Mouse (Mus musculus) midbrain, embryonic 13.5 days (tissue): Measurements from ENCODE around the gene Filip1l. TPM values are rescaled to one million over a fixed set of nuclear protein-coding genes. Genes with fewer than 3 reads are reported as not detected.
A peak's percentile ranks its signal among the peaks of the same experiment; 100 is the strongest.

Experiments used
- ATAC-seq: fragments of 200-750 bp; cut with Nextera tagmentation; 2 replicates; pipeline ENCODE4 v1.8.0; 2017; ENCODE audit warnings: mild to moderate bottlenecking, moderate TSS enrichment, moderate library complexity
- H3K27ac ChIP-seq: fragments of 300-500 bp; sonication (generic); 2 replicates; pipeline ENCODE4 v1.5.1; 2015; ENCODE audit warnings: inconsistent platforms, mild to moderate bottlenecking, moderate library complexity
- H3K27me3 ChIP-seq: fragments of 300-500 bp; sonication (generic); 2 replicates; pipeline ENCODE4 v1.6.1; 2015; ENCODE audit warnings: mild to moderate bottlenecking, inconsistent platforms
- H3K36me3 ChIP-seq: fragments of 300-500 bp; sonication (generic); 2 replicates; pipeline ENCODE4 v1.6.1; 2015; ENCODE audit warnings: mild to moderate bottlenecking, inconsistent platforms
- H3K4me1 ChIP-seq: fragments of 300-500 bp; sonication (generic); replicated peaks from 2 replicates; pipeline ENCODE4 v1.6.1; 2015; ENCODE audit warnings: inconsistent platforms
- H3K4me2 ChIP-seq: fragments of 300-500 bp; sonication (generic); replicated peaks from 2 replicates; pipeline ENCODE4 v1.6.1; 2015; ENCODE audit warnings: moderate library complexity, mild to moderate bottlenecking, inconsistent platforms
- H3K4me3 ChIP-seq: fragments of 300-500 bp; sonication (generic); replicated peaks from 2 replicates; pipeline ENCODE4 v1.5.1; 2015; ENCODE audit warnings: mild to moderate bottlenecking, inconsistent platforms
- H3K9ac ChIP-seq: fragments of 300-500 bp; sonication (generic); replicated peaks from 2 replicates; pipeline ENCODE4 v1.6.1; 2015; ENCODE audit warnings: mild to moderate bottlenecking, inconsistent platforms
- H3K9me3 ChIP-seq: fragments of 300-500 bp; sonication (generic); 2 replicates; pipeline ENCODE4 v1.6.1; 2016; ENCODE audit warnings: mild to moderate bottlenecking, inconsistent platforms
- WGBS: fragments of 180-500 bp; shearing (Covaris S2); methylation state at CpG from one replicate; pipeline ENCODE4 v1.1.7; 2015; 5-methylcytosine and 5-hydroxymethylcytosine counted together
- polyA plus RNA-seq: library from polyadenylated mRNA; unstranded; fragments of >200 nt; fragmentation: Nextera tagmentation; extraction: Ambion mirVana; gene quantifications from 2 replicates; pipeline ENCODE4 v1.2.1, GENCODE M21; 2015

Filip1l gene
- polyA plus RNA-seq, 1 experiment from 2014 or later, result 2.9 TPM

DNA sequence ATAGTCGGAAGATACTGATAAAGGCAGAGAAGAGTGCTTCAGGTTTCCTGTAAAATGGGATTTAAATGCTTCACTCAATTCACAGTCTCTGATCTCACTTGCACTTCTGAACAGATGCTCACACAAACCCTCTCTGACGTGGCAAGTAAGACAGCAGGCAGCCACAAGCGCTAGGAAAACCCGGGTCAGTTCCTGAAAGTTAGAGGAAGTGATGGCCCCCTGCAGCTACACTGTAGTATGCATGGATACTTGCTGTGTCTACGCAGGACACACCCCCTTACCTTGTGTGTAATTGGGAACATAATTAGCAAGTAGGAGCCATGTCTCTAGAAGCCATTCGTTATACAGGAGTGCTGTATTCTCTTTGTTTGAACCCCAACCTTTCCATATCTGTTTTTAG lies 129.4 kb downstream of the Filip1l start:
- Histone ChIP-seq H3K27ac (no peak overlapping the region), H3K4me3 (no peak overlapping the region), H3K9ac (no peak overlapping the region), H3K4me2 (no peak overlapping the region), H3K4me1 (no peaks in the 10 kb centered on the region), H3K36me3 (no peaks in the 10 kb centered on the region), H3K27me3 (no peaks in the 10 kb centered on the region), H3K9me3 (no peaks in the 10 kb centered on the region)
- no peak for ATAC-seq
- WGBS, result 65% methylated on average over 6 of the region's 6 CpGs

DNA sequence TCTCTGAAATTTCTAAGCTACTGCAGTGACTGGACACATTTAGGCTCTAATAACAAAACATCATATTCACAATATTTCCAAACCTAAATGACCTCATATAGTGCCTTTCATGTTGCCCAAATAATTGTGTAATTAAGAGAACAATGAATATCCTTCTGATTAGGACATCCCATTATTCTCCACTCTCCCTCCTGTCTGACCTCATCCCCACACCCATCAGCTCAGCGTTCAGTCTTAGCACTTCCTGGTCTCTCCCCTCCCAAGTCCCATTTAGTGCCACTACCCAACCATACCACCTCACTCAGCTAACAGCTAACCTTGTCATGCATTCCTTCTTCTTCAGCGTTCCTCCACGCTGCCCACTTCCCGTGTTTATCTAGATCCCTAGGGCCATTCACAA lies 130.0 kb downstream of the Filip1l start:
- 84% methylated on average over 4 of the region's 4 CpGs for WGBS
- no peak overlapping the region for H3K9ac ChIP-seq
- no peak overlapping the region for H3K27ac ChIP-seq
- H3K4me2 ChIP-seq, result no peak overlapping the region
- H3K4me3 ChIP-seq, result no peak overlapping the region
- no peaks in the 10 kb centered on the region for H3K9me3 ChIP-seq
- ATAC-seq, result no peak
- H3K36me3 ChIP-seq, result no peaks in the 10 kb centered on the region
- no peaks in the 10 kb centered on the region for H3K27me3 ChIP-seq
- no peaks in the 10 kb centered on the region for H3K4me1 ChIP-seq

DNA sequence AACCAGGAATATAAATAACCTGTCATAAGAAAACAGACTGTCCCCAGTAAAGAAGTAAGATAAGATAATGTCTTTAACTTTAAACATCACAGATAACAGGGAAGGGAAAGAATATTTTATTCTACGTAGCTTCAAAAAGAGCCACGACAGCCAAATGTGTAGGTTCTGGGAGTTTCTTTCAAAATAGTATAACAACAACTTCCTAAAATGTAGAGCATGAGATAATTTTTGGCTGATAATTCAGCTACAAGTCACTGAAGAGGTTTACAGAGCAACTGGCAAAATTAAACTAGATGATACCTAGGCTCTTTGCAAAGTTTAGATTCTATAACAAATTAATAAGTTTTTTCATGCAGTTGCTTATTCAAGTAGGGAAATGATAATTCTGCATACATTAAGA lies 130.6 kb downstream of the Filip1l start:
- WGBS, result 97% methylated on average over 2 of the region's 2 CpGs

DNA sequence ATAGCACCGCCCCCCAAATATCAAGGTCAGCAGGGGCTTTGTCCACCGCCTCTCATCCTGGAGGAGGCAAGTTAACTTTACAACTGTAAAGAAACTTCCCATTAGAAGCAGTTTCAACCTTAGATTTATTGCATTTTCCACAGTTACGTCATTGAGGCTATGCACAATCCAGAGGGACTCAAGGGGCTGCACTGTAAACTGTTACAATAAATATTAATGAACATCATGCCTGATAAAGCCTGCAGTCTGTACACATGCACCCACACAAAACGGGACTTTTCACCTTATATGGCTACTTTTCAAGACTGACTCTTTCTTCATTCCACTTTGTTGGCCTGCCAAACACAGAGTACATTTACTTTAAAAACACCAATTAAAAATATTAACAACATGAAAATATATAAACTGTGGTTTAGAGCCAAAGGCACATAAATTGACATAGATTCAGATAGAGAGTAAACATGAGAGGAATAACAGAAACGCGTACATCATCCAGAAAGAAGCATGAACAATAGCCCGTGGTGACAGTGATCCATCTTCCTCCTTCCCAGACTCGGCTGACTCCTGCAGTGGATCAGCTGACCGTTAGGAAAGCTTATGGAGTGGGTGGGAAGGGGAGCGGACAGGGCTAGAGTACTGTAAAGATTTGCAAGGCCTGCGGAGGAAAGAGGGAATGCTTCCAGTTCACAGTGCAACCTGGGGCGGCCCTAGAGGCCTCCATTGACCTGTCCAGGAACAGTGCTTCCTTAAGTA lies 131.3 kb downstream of the Filip1l start:
- H3K27me3 ChIP-seq, result no peaks in the 10 kb centered on the region
- 79% methylated on average over 12 of the region's 12 CpGs for WGBS
- H3K9me3 ChIP-seq, result no peaks in the 10 kb centered on the region
- H3K4me3 ChIP-seq, result no peak overlapping the region
- H3K4me1 ChIP-seq, result no peaks in the 10 kb centered on the region
- no peaks in the 10 kb centered on the region for H3K36me3 ChIP-seq
- no peak for ATAC-seq
- no peak overlapping the region for H3K27ac ChIP-seq
- no peak overlapping the region for H3K4me2 ChIP-seq
- H3K9ac ChIP-seq, result no peak overlapping the region

More for the DNA sequence above, 130.6 kb downstream of the Filip1l start:
- no peaks in the 10 kb centered on the region for H3K4me1 ChIP-seq
- no peaks in the 10 kb centered on the region for H3K27me3 ChIP-seq
- H3K4me3 ChIP-seq, result no peak overlapping the region
- no peak for ATAC-seq
- H3K4me2 ChIP-seq, result no peak overlapping the region
- no peak overlapping the region for H3K9ac ChIP-seq
- H3K9me3 ChIP-seq, result no peaks in the 10 kb centered on the region
- no peak overlapping the region for H3K27ac ChIP-seq
- H3K36me3 ChIP-seq, result no peaks in the 10 kb centered on the region

DNA sequence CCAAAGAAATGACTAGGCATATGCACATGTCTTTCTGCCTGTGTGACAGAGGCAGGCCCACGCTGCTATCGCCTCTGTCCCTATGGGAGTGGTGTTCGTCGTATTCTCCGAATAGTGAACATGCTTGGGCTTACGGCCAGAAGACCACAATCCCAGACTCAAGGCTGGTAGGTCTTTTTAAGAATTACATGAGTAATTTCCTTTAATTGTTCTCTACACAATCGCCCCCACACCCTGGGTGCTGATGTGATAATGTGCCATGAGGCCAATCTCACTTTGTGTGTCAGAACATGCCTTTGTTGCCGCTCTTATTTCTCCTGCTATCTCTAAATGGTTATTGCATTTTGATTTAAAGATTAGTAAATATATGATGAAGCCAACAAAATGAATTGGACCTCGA lies 132.4 kb downstream of the Filip1l start:
- WGBS, result 89% methylated on average over 9 of the region's 9 CpGs
- no peak overlapping the region for H3K4me2 ChIP-seq
- no peaks in the 10 kb centered on the region for H3K27me3 ChIP-seq
- no peak overlapping the region for H3K27ac ChIP-seq
- H3K36me3 ChIP-seq, result no peaks in the 10 kb centered on the region
- H3K9me3 ChIP-seq, result no peaks in the 10 kb centered on the region
- H3K4me1 ChIP-seq, result no peaks in the 10 kb centered on the region
- no peak for ATAC-seq
- no peak overlapping the region for H3K9ac ChIP-seq
- no peak overlapping the region for H3K4me3 ChIP-seq

DNA sequence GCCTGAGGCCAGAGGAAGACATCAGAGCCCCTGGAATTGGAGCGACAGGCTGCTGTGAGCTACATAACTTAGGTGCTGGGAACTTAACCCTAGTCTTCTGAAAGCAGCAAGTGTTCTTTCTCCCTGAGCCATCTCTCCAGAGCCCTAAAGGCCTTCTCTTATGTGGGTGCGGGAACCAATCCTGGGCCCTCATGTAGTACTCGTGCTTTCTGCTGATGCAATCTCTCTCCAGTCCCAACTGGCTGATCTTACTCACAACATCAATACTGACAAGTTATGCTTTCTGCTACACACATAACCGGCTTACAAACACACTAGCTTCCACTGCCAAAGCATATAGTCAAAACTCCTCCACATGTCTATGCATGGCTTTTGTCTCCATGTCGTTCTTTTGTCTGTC lies 133.4 kb downstream of the Filip1l start:
- Histone ChIP-seq H3K36me3 (no peaks in the 10 kb centered on the region), H3K27me3 (no peaks in the 10 kb centered on the region), H3K9me3 (no peaks in the 10 kb centered on the region), H3K9ac (no peak overlapping the region), H3K4me2 (no peak overlapping the region), H3K4me3 (no peak overlapping the region), H3K4me1 (no peaks in the 10 kb centered on the region), H3K27ac (no peak overlapping the region)
- ATAC-seq, result no peak
- WGBS, result 95% methylated on average over 5 of the region's 5 CpGs

DNA sequence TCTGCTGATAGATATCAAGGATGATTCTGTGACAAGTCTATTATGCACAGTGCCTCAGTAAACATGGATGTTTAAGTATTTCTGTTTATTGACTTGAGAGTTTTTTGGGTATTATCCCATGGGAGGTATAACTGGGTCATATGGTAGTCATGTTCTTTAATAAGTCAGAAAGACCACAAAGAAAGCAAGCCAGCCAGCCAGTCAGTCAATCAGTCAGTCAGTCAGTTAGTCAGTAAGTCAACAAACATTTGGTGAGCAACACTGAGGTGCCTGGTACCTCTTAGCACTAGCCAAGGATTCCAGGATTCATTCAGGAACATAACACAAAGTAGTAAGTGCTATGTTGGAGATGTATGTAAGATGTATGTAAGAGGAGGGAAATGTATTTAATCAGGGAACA lies 135.8 kb downstream of the Filip1l start:
- Histone ChIP-seq H3K4me3 (no peak overlapping the region), H3K9ac (no peak overlapping the region), H3K27ac (no peak overlapping the region), H3K4me1 (no peaks in the 10 kb centered on the region), H3K36me3 (no peaks in the 10 kb centered on the region), H3K4me2 (no peak overlapping the region), H3K9me3 (no peaks in the 10 kb centered on the region), H3K27me3 (no peaks in the 10 kb centered on the region)
- no peak for ATAC-seq

DNA sequence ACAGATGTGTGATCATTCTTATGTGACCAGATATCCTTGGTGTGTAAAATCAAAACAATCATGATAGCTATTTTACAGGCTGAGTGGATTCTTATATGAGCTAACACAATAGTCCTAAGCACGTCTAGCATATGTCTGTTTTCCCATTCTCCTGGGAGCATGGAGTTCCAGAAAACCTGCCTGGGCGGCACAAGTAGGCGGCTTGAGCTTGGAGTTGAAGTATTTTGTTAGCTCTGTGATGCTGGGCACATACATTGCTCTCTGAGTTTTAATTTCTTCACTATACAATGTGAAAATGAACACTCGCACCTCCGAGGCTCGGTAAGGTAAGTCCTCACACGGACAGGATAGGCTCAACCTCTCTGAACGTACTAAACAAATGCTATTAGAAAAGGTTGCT lies 137.8 kb downstream of the Filip1l start:
- no peak overlapping the region for H3K4me3 ChIP-seq
- H3K9me3 ChIP-seq, result no peaks in the 10 kb centered on the region

DNA sequence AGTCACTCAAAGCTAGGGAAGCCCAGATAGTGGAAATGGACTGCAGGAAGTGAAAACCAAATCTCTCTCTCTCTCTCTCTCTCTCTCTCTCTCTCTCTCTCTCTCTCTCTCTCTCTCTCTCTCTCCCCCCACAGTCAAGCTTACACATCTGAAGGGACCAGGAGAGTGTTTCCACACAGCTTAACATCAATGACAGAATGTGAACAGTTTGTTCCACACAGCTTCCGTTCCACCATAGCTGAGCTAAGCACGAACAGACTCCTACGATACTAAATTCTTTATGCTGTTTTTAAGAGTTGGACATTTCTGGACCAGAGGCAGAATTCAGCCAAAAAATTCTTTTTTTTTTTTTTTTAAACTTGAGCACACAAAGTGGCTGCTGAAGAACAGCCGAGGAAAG lies 139.0 kb downstream of the Filip1l start:
- Histone ChIP-seq H3K4me3 (no peak overlapping the region), H3K27me3 (no peaks in the 10 kb centered on the region), H3K27ac (no peak overlapping the region), H3K4me1 (peaks cover 5% of the 10 kb centered on the region), H3K4me2 (no peak overlapping the region), H3K36me3 (no peaks in the 10 kb centered on the region), H3K9ac (no peak overlapping the region), H3K9me3 (no peaks in the 10 kb centered on the region)
- no peak for ATAC-seq
- 96% methylated on average over 4 of the region's 4 CpGs for WGBS

More for the DNA sequence above, 137.8 kb downstream of the Filip1l start:
- Histone ChIP-seq H3K27me3 (no peaks in the 10 kb centered on the region), H3K36me3 (no peaks in the 10 kb centered on the region), H3K4me1 (no peaks in the 10 kb centered on the region), H3K4me2 (no peak overlapping the region), H3K27ac (no peak overlapping the region), H3K9ac (no peak overlapping the region)
- WGBS, result 89% methylated on average over 8 of the region's 8 CpGs
- no peak for ATAC-seq

DNA sequence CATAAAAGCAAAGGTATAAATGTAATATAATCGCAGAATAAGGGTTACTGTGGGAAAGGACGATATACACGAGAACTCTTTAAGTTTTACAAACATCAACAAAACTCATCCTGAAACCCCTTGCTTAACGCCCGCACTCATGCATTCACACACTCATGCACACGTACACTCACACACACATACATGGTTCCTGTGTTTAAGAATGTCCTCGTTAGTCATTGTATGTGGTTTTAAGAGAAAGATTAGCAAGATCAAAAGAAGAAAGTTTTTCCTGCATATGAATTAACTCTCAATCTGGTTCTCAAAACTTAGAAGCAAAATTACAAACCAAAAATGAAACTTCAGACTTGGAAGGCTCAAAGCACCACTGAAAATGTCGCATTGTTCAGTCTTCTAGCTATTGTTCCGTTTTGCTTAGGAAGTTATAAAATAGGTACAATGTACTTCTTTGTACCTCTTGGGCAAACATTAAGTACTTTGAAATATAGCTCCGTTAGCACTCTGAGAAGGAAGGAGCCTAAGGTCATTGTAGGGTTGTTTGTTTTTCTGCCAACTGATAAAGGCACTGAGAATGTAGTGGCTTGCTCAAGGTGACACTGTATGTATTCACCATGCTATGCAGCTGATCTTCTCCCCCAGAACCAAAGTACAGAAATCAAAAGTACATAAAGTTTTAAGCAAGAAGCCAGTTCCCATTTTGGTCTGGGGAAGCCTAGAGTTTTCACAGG lies 142.7 kb downstream of the Filip1l start:
- peaks cover 6% of the 10 kb centered on the region for H3K4me1 ChIP-seq
- no peaks in the 10 kb centered on the region for H3K36me3 ChIP-seq
- WGBS, result 87% methylated on average over 10 of the region's 10 CpGs
- no peak for ATAC-seq
- H3K4me2 ChIP-seq, result no peak overlapping the region
- H3K27me3 ChIP-seq, result no peaks in the 10 kb centered on the region
- H3K4me3 ChIP-seq, result no peak overlapping the region
- no peak overlapping the region for H3K27ac ChIP-seq
- no peak overlapping the region for H3K9ac ChIP-seq
- no peaks in the 10 kb centered on the region for H3K9me3 ChIP-seq

DNA sequence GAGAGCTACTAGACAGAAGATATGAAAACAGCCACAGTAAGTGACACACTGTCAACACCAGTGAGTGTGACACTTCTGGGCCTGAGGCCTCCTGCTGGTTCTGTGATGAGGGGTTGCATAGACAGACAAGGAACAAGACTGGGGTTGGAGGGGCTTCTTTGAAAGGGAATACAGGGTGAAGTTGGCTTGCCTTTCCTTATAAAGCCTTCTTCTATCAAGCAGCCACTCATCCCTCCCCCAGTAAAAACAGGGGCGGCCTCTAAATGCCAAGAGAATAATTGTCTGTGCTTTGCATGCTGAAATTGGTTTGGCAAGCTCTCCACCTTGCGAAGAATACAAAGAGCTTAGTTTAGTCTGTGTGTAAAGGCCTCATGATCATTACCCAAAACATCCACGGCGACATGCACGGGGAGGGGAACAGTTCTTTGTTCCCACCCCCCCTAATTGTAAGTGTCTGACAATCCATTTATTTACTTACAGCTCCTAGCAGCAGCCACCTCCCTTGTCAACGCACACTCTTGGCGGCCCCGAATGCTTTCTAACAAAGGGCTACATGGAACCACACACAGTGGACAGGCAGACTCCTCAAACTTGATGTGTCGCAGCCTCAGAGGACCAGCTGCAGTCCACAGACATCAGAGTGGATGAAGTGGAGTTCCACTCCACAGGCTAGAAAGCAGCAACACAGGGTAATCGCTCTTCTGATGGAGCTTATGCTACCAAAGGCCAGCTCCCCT lies 143.7 kb downstream of the Filip1l start:
- H3K9ac ChIP-seq, result no peak overlapping the region
- no peaks in the 10 kb centered on the region for H3K27me3 ChIP-seq
- H3K9me3 ChIP-seq, result no peaks in the 10 kb centered on the region
- no peak overlapping the region for H3K4me3 ChIP-seq
- WGBS, result 51% methylated on average over 10 of the region's 10 CpGs
- no peaks in the 10 kb centered on the region for H3K36me3 ChIP-seq
- H3K4me1 ChIP-seq, result peaks cover 6% of the 10 kb centered on the region
- peak; percentile 87 for ATAC-seq
- no peak overlapping the region for H3K27ac ChIP-seq
- H3K4me2 ChIP-seq, result no peak overlapping the region

DNA sequence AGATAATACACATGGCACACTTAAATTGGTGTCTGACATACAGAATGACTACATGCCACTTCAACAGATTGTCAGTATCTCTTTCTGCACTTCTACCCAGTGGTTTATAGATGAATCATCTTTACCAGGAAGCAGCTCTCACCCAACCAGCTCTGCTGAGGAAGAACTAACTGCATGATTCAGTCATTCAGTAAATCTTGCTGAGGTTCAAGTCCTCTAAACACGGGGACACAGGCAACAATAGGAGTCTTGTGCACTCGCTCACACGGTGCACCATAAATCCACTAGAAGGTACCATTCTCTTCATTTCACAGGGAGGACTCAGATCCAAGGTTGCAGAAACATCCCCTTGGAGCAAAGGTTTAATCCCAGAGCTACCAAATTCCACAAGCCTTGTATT lies 148.0 kb downstream of the Filip1l start:
- Histone ChIP-seq H3K4me3 (no peak overlapping the region), H3K4me2 (no peak overlapping the region), H3K27ac (no peak overlapping the region), H3K27me3 (no peaks in the 10 kb centered on the region), H3K36me3 (no peaks in the 10 kb centered on the region), H3K9ac (no peak overlapping the region), H3K4me1 (peaks cover 6% of the 10 kb centered on the region), H3K9me3 (no peaks in the 10 kb centered on the region)
- WGBS, result 69% methylated on average over 3 of the region's 3 CpGs
- ATAC-seq, result no peak
